Mouse (Mus musculus) MEL (cell line): ENCODE data around the gene Etv5. TPM values are rescaled to one million over a fixed set of nuclear protein-coding genes. Genes with fewer than 3 reads are reported as not detected.

Source experiments
- DNase-seq: peaks from one replicate; pipeline ENCODE4 v3.0.0; 2011; ENCODE audit warnings: low read depth, low spot score
- H3K27ac ChIP-seq: 2 replicates; pipeline ENCODE4 v1.5.1; 2012; ENCODE audit warnings: low read depth, mild to moderate bottlenecking, control low read depth, low read length, moderate library complexity; ENCODE audit not compliant: control insufficient read depth
- H3K27me3 ChIP-seq, 2 experiments: fragments of 150-350 bp in 1 of 2; sonication (generic) in 1 of 2; 2 replicates each; pipeline ENCODE4 v1.6.1; 2012; ENCODE audit warnings: low read length in 2 of 2, mild to moderate bottlenecking in 2 of 2, improper control_type of control experiment in 1 of 2, moderate library complexity in 1 of 2; ENCODE audit not compliant: insufficient read depth in 2 of 2, control insufficient read depth in 1 of 2
- H3K36me3 ChIP-seq, 2 experiments: 2 replicates each; pipeline ENCODE4 v1.6.1; 2012 to 2014; ENCODE audit warnings: low read length in 2 of 2, improper control_type of control experiment in 1 of 2, inconsistent platforms in 1 of 2, mild to moderate bottlenecking in 1 of 2; ENCODE audit not compliant: insufficient read depth in 2 of 2, control insufficient read depth in 1 of 2
- H3K4me1 ChIP-seq, 2 experiments: fragments of 150-350 bp in 1 of 2; sonication (generic) in 1 of 2; 2 replicates each; pipeline ENCODE4 v1.6.1; 2012; ENCODE audit warnings: low read length in 2 of 2, improper control_type of control experiment in 1 of 2, mild to moderate bottlenecking in 1 of 2; ENCODE audit not compliant: insufficient read depth in 2 of 2, control insufficient read depth in 1 of 2
- H3K4me3 ChIP-seq, 2 experiments: fragments of 150-350 bp in 1 of 2; sonication (generic) in 1 of 2; 2 replicates each; pipeline ENCODE4 v1.5.1; 2012; ENCODE audit warnings: low read depth in 2 of 2, low read length in 2 of 2, mild to moderate bottlenecking in 2 of 2, moderate library complexity in 2 of 2, control low read depth in 1 of 2, improper control_type of control experiment in 1 of 2; ENCODE audit not compliant: control insufficient read depth in 1 of 2, insufficient read depth in 1 of 2
- H3K79me2 ChIP-seq: 2 replicates; pipeline ENCODE4 v1.6.1; 2012; ENCODE audit warnings: mild to moderate bottlenecking, low read length, moderate library complexity; ENCODE audit not compliant: control insufficient read depth, poor library complexity, insufficient read depth
- H3K9ac ChIP-seq: 2 replicates; pipeline ENCODE4 v1.6.1; 2012; ENCODE audit warnings: low read depth, mild to moderate bottlenecking, control low read depth, low read length, moderate library complexity; ENCODE audit not compliant: control insufficient read depth, poor library complexity, severe bottlenecking
- H3K9me3 ChIP-seq: fragments of 150-350 bp; sonication (generic); replicated peaks from 2 replicates; pipeline ENCODE4 v1.6.1; 2012; ENCODE audit warnings: mild to moderate bottlenecking, low read length, improper control_type of control experiment, moderate library complexity; ENCODE audit not compliant: insufficient read depth
- CHD2 ChIP-seq: IDR thresholded peaks from 2 replicates; pipeline ENCODE4 v1.6.1; 2011; ENCODE audit warnings: low read length, improper control_type of control experiment
- CTCF ChIP-seq, 3 experiments: IDR thresholded peaks in 2 of 3; conservative IDR thresholded peaks in 1 of 3; 2 replicates each; pipeline ENCODE4 v1.5.1; 2011 to 2012; ENCODE audit warnings: low read length in 3 of 3, low read depth in 2 of 3, mild to moderate bottlenecking in 2 of 3, improper control_type of control experiment in 1 of 3, inconsistent platforms in 1 of 3, mixed read lengths in 1 of 3, moderate library complexity in 1 of 3; ENCODE audit not compliant: control insufficient read depth in 1 of 3, insufficient read depth in 1 of 3, poor library complexity in 1 of 3, severe bottlenecking in 1 of 3
- E2F4 ChIP-seq: IDR thresholded peaks from 2 replicates; pipeline ENCODE4 v1.6.1; 2011; ENCODE audit warnings: low read depth, low read length, improper control_type of control experiment, borderline replicate concordance
- EP300 ChIP-seq, 2 experiments: IDR thresholded peaks; 2 replicates each; pipeline ENCODE4 v1.6.1; 2011; ENCODE audit warnings: improper control_type of control experiment in 2 of 2, low read length in 2 of 2, low read depth in 1 of 2, mild to moderate bottlenecking in 1 of 2
- GABPA ChIP-seq: IDR thresholded peaks from 2 replicates; pipeline ENCODE4 v1.6.1; 2012; ENCODE audit warnings: low read depth, mild to moderate bottlenecking, inconsistent platforms, low read length, improper control_type of control experiment, moderate library complexity
- HCFC1 ChIP-seq: IDR thresholded peaks from 2 replicates; pipeline ENCODE4 v1.6.1; 2012; ENCODE audit warnings: low read depth, mild to moderate bottlenecking, inconsistent platforms, low read length, improper control_type of control experiment, moderate library complexity
- KAT2A ChIP-seq: conservative IDR thresholded peaks from 2 replicates; pipeline ENCODE4 v1.6.1; 2012; ENCODE audit warnings: low read depth, low read length, improper control_type of control experiment, inconsistent platforms
- MAFK ChIP-seq: IDR thresholded peaks from 2 replicates; pipeline ENCODE4 v1.6.1; 2011; ENCODE audit warnings: low read depth, mild to moderate bottlenecking, low read length, improper control_type of control experiment, borderline replicate concordance
- MAX ChIP-seq: IDR thresholded peaks from 2 replicates; pipeline ENCODE4 v1.6.1; 2011; ENCODE audit warnings: low read length, improper control_type of control experiment
- MXI1 ChIP-seq: IDR thresholded peaks from 2 replicates; pipeline ENCODE4 v1.6.1; 2011; ENCODE audit warnings: mild to moderate bottlenecking, low read depth, low read length, improper control_type of control experiment
- MYB ChIP-seq: IDR thresholded peaks from 2 replicates; pipeline ENCODE4 v1.6.1; 2011; ENCODE audit warnings: mild to moderate bottlenecking, low read depth, low read length, improper control_type of control experiment
- MYC ChIP-seq: IDR thresholded peaks from 2 replicates; pipeline ENCODE4 v1.6.1; 2011; ENCODE audit warnings: low read depth, mild to moderate bottlenecking, low read length, improper control_type of control experiment, moderate library complexity
- NELFE ChIP-seq: IDR thresholded peaks from 2 replicates; pipeline ENCODE4 v1.6.1; 2011; ENCODE audit warnings: low read depth, low read length, improper control_type of control experiment
- NRF1 ChIP-seq: IDR thresholded peaks from 2 replicates; pipeline ENCODE4 v1.6.1; 2014; ENCODE audit warnings: low read depth, mild to moderate bottlenecking, inconsistent platforms, low read length, improper control_type of control experiment, moderate library complexity; ENCODE audit not compliant: poor library complexity, insufficient read depth, severe bottlenecking
- POLR2A ChIP-seq, 2 experiments: IDR thresholded peaks; 2 replicates each; pipeline ENCODE4 v1.6.1; 2011 to 2012; ENCODE audit warnings: low read length in 2 of 2, mild to moderate bottlenecking in 2 of 2, control low read depth in 1 of 2, improper control_type of control experiment in 1 of 2, low read depth in 1 of 2, moderate library complexity in 1 of 2; ENCODE audit not compliant: control insufficient read depth in 1 of 2, insufficient read depth in 1 of 2, poor library complexity in 1 of 2
- POLR2AphosphoS5 ChIP-seq: IDR thresholded peaks from 2 replicates; pipeline ENCODE4 v1.6.1; 2012; ENCODE audit warnings: low read depth, borderline replicate concordance, mild to moderate bottlenecking, inconsistent platforms, low read length, moderate library complexity, mixed read lengths
- RCOR1 ChIP-seq: IDR thresholded peaks from 2 replicates; pipeline ENCODE4 v1.6.1; 2012; ENCODE audit warnings: low read depth, mild to moderate bottlenecking, inconsistent platforms, low read length, improper control_type of control experiment
- SMC3 ChIP-seq: IDR thresholded peaks from 2 replicates; pipeline ENCODE4 v1.6.1; 2011; ENCODE audit warnings: low read depth, low read length, improper control_type of control experiment
- TBP ChIP-seq: IDR thresholded peaks from 2 replicates; pipeline ENCODE4 v1.8.0; 2011; ENCODE audit warnings: low read depth, low read length, improper control_type of control experiment
- UBTF ChIP-seq: IDR thresholded peaks from 2 replicates; pipeline ENCODE4 v1.6.1; 2012; ENCODE audit warnings: low read depth, mild to moderate bottlenecking, inconsistent platforms, low read length, improper control_type of control experiment, moderate library complexity, borderline replicate concordance; ENCODE audit not compliant: insufficient read depth
- USF2 ChIP-seq, 2 experiments: IDR thresholded peaks; 2 replicates each; pipeline ENCODE4 v1.6.1; 2011 to 2012; ENCODE audit warnings: improper control_type of control experiment in 2 of 2, low read length in 2 of 2, borderline replicate concordance in 1 of 2, inconsistent platforms in 1 of 2, low read depth in 1 of 2, mild to moderate bottlenecking in 1 of 2; ENCODE audit not compliant: insufficient read depth in 1 of 2
- polyA plus RNA-seq, 2 experiments: library from polyadenylated mRNA; stranded (reverse) in 1 of 2; unstranded in 1 of 2; fragments of >175 nt in 1 of 2; fragments of >200 nt in 1 of 2; gene quantifications; 2 replicates each; pipeline versions ENCODE4 v1.2.1 to v1.2.4; 2012; ENCODE audit warnings: low replicate concordance in 2 of 2, low read depth in 1 of 2; ENCODE audit not compliant: insufficient read length in 2 of 2, insufficient read depth in 1 of 2, missing spikeins in 1 of 2
- total RNA-seq: library from RNA; depleted of rRNA; stranded (reverse); fragments of 300-350 nt; gene quantifications from 2 replicates; pipeline ENCODE4 v1.2.3, GENCODE M21; 2012

The Etv5 gene
- total and polyA plus RNA-seq, 3 experiments = 8.2 to 18.3 TPM; not detected in 1

- Histone ChIP-seq H3K9ac (no peak overlapping the region), H3K4me3 (no peak overlapping the region), H3K36me3 (peaks cover 0 to 22% of the 10 kb centered on the region in 2 experiments; a peak in 2 of 4 replicates), H3K4me1 (peaks cover 4 to 10% of the 10 kb centered on the region in 2 experiments), H3K79me2 (no peaks in the 10 kb centered on the region), H3K9me3 (no peaks in the 10 kb centered on the region), H3K27me3 (no peaks in the 10 kb centered on the region), H3K27ac (peak overlapping the region; percentile 53)
- DNase-seq = peak; percentile 69
- TF ChIP-seq POLR2A (IDR thresholded peaks at IDR 0.05; ENCODE audit: control insufficient read depth in 1 of 2, insufficient read depth in 1 of 2, low read depth in 1 of 2, low read length in 2 of 2, poor library complexity in 1 of 2) = no peak
- no peak for TF ChIP-seq KAT2A
Observed at GRCm38 (mm10) chr16:22431335-22431734, 8.2 kb downstream of the Etv5 start.

DNA sequence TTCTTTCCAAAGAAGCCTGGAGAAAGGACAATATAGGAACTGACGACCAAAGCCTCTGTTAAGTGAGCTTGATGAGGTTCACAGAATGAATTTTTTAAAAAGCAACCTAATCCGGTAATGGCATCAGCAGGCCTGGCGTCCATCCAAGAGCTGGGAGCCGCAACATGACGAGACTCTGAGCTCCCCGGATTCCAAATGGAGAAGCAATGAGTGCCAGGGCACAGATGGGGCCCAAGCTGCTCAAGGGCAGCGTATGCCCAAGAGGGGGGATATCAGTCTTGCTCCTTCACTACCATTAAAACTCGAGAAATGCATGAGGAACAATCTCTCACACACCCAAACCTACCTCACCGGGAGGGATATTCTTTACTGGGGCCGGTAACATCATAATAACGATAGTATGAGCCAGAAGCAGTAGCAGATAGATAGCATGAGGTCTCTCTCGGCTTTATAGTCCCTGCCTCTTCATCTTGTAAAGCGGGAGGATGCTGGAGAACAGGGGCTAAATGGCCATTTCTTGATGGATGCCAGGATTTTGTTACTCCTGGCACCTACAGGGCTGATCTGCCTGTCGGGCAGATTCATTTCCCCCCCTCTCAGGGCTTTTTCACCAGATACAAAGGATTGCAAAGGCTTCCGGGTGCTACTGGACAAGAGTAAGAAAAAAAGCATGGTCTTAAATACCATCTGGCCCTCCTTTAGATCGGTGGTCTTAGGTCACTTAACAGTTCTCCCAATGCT is 9.1 kb downstream of the Etv5 start:
- Histone ChIP-seq H3K9ac (no peak overlapping the region), H3K79me2 (no peaks in the 10 kb centered on the region; the same call in 1 of the 2 replicates), H3K4me1 (peaks cover 4 to 5% of the 10 kb centered on the region in 2 experiments; a peak in 3 of 4 replicates), H3K36me3 (peaks cover 0 to 16% of the 10 kb centered on the region in 2 experiments; a peak in 2 of 4 replicates), H3K4me3 (no peak overlapping the region), H3K27me3 (no peaks in the 10 kb centered on the region)
- no peak for DNase-seq
- TF ChIP-seq NRF1 (no peak), HCFC1 (no peak), SMC3 (no peak), CTCF (IDR thresholded peaks at IDR 0.05 in 2 of 3, conservative IDR thresholded peaks at IDR 0.05 in 1 of 3; ENCODE audit: control insufficient read depth in 1 of 3, insufficient read depth in 1 of 3, low read depth in 2 of 3, low read length in 3 of 3, poor library complexity in 1 of 3, severe bottlenecking in 1 of 3) (no peak), MXI1 (no peak), NELFE (no peak), USF2 (IDR thresholded peaks at IDR 0.05; ENCODE audit: borderline replicate concordance in 1 of 2, insufficient read depth in 1 of 2, low read depth in 1 of 2, low read length in 2 of 2) (no peak), RCOR1 (no peak), UBTF (no peak), E2F4 (no peak), MYB (no peak), MAX (no peak), POLR2AphosphoS5 (no peak), TBP (no peak), CHD2 (no peak), MAFK (no peak), EP300 (IDR thresholded peaks at IDR 0.05; ENCODE audit: low read depth in 1 of 2, low read length in 2 of 2) (no peak), GABPA (no peak), MYC (no peak)
- TF ChIP-seq, all 39 proteins: peak for 0
- Histone ChIP-seq H3K9me3 (no peaks in the 10 kb centered on the region), H3K27ac (no peak overlapping the region)
